Mouse (Mus musculus) kidney, adult 8-10 months (tissue): ENCODE measurements around the gene Arhgef10l.
"Not testable (repeated sequence)": the region's sequence is repeated elsewhere in the genome, so short reads cannot be mapped to it uniquely, and the experiment has no call there.

Experiments used
- DNase-seq, 2 experiments: peaks; one replicate each; pipeline ENCODE4 v3.0.0; 2022

Arhgef10l gene

DNA sequence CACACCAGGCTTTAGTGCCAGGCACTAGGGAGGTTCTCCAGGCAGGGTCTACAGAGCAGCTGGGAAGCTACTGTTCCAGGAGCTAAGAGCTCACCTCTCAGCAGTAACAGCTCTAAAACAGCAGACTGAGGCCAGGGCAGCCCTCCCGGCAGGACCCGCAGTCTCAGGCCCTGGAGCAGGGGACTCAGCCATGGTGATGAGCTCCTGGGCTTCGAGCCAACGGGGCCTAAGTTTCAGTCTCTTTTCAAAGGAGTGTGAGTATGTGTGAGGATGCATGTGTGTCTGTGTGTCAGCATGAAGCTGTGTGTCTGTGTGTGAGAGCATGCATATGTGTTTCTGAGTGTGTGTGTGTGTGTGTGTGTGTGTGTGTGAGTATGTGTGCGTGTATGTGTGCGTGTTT, 60.6 kb downstream of the Arhgef10l start:
- no peak for DNase-seq

DNA sequence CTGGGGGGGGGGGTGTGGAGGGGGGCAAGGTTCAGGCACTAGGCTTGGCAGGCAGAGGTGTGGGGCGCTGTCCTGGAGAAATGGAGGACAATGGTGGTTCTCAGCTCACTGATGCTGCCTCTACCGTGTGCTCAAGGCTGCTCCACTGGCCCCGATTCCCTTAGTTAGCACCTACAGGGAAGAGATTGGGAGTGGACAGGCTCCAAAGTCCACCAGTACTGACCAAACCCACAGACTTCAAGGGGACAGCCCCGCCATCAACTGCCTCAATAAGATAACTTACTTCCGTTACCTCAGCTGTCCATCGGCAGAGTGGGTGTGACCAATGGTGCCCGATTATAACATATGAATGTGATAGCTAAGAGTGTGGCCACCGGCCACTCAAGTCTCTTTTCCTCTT, 61.3 kb downstream of the Arhgef10l start:
- DNase-seq, result no peak

DNA sequence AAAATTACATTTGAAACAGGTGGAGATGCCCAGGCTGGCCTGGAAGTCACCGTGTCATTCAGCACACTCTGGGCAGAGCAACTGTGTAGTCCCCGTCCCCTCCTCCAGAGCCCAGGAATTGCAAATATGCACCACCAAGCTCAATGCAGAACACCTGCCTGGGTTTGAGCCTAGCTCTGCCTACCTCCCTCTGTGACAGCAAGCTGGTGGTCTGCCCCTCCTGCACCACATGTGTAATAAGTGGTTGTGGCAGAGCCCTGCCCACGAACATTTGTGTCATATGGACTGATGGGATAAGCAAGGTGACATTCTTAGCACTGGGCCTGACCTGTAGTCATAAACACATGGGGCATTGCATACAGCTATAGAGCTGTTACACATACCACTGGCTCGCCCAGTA, 63.8 kb downstream of the Arhgef10l start:
- no peak for DNase-seq

DNA sequence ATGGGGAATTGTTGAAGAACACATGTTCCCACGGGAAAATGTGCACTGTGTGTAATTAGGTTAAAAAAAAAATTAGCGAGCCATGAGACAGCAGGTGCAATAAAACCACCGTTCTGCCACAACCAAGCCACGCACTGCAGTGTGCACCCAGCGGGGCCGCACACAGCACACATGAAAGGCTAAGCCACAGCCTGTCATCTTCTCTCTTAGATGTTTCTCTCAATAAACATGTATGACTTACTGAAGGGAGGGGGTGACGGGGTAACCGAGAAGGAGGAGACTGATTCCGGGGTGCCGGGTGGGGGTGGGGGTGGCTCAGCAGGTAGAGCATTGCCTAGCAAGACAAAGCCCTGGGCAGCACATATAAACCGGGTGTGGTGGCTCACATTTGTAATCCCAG, 64.7 kb downstream of the Arhgef10l start:
- DNase-seq, result no peak

DNA sequence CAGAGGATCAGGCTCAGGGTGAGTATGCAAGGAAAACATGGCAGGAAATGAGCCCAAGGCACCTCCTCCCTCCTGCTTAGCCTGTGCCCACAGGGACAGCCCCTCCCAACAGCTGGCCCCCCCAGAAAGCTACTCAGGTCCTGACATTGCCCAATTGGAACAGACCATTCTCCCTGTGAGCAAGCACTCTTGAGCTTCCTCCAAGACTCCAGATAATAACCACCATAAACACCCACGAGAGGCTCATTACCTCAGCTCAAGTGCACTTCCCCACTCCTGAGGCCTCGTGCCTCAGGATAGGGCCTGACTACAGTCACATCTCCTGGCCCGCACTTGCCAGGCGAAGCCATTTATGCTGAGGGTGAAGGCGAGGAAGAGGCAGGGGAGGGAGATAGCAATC, 67.0 kb downstream of the Arhgef10l start:
- no peak for DNase-seq

DNA sequence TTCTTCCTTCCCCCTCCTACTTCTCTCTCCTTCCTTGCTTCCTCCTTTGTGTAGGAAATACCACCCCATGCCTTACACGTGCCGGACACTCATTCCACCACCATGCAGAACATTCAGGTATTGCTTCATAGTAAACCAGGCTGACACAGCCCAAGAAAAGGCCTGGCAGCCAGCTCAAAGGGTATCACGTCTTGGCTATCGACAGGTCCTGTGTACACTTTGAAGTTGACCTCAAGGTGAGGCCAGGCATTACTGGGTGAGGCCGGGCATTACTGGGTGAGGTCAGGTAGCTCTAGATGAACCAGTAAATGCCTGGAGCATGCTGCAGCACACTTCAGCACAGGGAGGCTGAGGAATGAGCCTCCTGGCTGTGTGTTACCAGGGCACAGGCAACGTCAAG, 67.9 kb downstream of the Arhgef10l start:
- no peak for DNase-seq

DNA sequence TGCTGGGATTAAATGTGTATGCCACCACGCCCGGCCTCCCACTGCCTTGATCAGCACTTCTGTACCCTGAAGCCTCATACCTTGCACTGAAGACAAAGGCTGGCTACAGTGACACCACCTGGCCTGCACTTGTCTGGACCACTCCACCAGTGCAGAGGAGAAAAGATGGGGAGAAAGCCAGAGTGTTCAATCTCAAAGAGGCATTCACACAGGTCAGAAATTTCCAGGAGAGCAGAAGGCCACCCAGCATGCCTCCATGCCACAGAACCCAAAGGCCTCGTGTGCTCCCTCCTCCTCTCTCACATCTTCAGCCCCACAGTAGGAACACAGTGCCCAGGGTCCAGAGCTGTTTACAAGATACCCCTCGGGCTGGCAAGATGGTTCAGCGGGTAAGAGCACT, 68.4 kb downstream of the Arhgef10l start:
- no peak for DNase-seq

DNA sequence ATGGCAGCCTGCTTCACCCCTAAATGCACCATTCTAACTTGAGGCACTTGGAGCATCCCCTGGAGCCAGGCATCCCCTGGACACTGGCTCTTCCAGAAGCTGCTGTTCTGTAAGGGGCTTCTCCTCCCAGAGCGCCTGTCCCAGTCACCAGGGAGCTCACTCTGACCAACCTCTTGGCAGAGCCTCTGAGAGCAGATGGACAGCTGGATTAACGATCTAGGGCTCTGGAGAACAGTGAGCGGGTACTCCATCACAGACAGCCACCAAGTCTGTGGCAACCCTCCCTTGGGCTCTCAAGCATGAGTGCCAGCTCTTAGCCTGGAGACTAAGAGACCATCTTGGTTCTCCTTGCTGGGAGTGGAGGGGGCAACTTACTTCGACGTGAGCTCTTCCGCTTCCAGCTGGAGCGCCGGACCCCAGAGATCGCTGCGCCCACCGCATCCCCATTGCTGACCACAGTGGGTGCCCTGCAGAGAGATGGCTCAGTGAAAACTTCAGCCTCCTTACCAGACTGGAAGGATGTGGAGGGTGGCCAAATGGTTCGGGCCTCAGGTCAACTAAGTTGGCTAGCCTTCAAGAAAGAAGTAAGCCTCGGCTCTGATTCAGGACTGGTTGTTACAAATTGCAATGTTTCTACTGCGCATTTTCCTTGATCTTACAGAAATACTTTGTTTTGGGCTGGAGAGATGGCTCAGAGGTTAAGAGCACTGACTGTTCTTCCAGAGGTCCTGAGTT, 71.9 kb downstream of the Arhgef10l start:
- no peak for DNase-seq

DNA sequence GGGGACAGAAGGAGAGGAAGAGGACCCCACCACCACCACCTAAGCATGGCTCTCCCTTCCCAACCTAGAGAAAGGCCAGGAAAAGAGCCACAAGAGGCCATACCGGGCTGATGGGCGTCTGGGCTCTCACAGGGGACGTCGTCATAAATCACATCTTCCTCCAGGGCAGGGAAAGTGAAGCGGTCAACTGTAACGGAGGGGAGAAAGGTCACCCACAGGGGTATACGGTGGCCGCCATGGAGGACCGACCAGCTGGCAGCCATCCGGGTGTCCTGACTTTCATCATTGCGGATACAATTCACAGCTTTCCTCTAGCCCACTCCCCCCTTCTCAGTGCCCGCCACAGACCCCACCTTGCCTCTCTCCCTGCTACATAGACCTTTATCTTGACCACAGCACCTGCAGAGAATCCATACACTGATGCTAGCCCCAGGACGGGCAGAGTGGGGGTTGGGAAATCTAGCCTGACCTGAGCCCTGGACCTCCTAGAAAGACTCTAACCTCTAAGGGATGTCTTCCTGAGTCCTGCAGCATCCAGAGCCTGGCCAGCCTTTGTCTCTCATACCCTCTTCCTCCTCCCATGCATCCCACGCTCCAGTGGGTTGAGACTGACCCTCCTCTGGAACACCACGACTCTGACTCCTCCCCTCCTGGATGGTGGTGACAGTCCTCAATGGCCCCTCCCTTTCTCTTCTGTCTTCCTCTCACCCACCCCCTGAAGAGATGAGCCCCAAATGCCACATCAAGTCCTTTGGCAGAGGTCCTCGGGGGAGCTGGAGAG, 72.6 kb downstream of the Arhgef10l start:
- DNase-seq, result no peak

DNA sequence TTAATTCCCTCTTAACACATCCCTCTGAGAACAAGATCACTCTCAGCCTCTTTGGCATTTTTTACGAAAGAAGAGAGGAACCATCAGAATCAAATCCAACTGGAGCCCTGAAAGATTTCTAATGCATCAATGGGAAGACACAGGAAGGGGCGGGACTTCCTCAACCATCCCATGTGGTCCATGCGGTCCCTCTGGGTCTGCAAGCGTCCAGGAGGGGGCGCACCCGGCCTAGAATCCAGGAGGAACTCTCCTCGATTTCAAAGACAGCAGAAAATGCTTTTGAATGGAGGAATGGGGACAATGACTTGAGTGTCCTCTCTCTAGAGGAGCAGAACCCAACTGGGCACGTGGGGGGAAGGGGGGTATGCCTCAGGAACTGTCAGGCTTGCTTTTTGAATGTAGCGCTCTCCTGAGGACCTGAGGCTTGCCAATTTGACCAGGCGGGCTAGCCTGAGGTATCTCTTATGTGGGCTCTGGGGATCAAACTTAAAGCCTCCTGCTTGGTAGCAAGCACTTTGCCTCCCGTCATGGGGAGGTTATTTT, 73.5 kb downstream of the Arhgef10l start:
- DNase-seq, result peak; percentile 64 to 87

DNA sequence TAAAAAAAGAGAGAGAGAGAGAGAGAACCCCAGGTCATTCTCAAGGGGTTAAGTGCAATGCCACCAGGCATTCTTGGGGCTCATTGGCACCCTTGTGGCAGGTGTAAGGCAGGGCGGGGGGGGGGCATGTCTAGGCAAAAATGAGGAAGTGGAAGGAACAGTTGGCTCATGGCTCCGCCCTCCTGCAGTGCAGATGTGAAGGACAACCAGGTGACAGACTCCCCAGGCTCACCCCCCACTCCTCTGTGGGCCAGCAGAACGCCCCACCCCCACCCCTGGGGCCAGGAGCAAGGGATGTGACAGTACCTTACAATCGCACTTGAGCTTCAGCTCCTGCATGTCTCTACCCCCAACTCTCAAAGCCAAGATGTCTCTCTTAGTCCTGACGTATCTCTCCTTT, 79.3 kb downstream of the Arhgef10l start:
- no peak for DNase-seq

DNA sequence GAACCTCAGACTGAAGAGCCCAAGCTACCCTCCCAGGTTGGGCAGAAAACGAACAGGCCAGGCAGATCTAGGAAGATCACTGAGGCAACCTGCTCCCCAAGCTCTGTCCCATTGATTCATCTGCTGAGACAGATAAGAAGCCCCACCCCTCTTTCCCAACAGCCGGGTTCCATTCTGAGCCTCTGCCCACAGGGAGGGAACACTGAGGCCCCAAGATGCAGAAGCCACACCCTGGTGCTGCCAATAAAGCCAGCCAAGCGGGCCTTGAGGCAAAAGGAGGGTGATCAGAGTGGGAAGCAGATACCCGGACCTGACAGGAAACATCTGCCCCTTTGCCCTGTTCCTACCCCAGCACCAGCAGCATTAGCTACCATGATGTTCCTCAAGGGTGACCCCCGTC, 81.6 kb downstream of the Arhgef10l start:
- DNase-seq, result no peak

DNA sequence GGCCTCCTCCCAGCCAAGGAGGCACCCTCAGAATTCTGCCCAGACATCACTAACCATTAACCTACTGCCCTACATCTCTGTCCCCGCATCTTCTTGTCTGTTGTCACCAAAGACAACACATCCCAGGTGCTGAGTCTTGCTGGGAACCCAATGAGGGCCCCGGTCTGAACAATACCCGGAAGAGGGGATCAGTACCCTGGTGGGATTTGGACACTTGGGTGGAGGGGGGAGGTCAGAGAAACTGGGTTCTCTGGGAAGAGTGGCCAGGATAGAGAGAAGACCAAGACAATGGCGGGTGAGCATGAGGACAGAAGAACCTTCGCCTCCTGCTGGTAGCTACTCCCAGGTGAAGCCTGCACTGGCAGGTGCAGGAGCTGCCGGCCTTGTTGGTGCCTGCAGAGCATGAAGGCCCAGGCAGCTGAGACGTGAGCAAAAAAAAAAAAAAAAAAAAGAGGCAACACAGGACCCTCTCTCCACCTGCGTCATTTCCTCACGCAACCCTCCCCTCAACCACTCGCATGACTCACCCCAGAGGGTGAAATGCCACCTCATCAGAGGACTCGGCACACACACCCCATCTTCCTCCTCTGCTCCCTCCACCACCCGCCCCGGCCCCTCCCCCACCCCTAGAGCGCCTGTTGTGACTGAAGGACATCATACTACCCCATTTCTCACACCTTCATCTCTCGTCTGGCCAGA, 83.3 kb downstream of the Arhgef10l start:
- no peak for DNase-seq

DNA sequence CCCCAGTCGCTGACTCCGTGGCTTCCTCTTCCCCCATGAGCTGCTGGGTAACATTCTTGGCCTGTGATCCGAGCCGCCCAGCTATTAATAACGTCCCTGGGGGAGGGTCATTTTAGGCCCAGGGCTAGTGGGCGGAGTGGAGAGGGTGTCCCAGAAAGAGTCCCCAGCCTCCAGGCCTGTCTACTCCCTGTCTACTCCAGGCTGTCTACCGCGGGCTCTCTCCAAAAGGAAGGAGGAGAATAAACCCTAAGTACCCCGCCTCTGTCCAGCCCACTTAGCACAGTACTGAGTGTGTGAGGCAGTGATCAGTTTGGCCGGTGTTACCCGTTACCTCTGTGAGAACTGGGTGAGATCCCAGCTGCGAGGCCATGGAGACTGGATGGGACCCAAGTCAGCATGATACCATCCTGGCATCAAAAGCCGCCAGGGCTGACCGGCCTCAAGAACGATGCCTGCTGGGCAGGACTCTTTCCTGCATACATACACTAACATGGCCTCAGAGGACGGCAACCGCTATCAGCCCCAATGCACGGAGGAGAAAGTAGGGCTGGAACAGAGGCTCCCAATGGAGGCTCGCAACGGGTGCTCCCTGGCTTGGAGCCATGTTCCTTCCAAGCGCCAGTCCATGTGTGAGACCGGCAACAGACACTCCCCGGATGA, 84.0 kb downstream of the Arhgef10l start:
- DNase-seq, result peak; percentile 18 to 23

DNA sequence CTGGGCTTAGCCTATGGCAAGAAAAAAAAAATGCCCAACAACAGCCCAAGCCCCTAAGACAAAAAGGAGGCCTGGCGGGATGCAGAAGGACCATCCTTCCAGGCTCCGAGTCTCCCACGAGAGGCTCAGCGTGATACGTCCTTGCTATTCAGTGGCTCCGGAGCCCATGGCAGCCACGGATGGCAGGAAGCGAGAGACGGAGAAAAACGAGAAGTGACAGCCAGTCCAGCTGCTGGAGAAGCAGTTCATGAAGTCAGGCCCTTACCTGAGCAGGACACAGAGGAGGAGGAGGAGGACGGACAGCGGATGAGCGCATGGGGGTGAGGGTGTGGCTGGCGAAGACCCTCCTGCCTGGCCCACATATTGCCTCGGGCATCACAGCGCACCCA, 84.5 kb downstream of the Arhgef10l start:
- no peak for DNase-seq

DNA sequence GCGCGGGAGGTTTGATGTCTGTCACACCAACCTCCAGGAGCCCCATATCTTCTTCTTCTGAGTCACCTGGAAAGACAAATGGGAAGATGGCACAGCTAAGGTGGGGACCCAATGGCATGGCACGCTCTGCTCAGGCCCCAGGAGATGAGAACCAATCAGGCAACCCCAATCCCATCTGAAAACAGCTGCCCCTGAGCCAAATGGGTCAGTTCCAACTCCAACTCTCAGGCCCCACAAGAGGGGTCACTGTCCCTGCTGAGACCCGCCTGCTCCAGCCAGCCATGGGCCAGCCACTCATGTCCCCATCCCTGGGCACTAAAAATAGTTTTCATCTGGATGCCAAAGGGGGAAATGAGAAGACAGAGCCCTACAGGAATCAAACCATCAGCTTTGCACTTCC, 84.9 kb downstream of the Arhgef10l start:
- DNase-seq, result no peak

DNA sequence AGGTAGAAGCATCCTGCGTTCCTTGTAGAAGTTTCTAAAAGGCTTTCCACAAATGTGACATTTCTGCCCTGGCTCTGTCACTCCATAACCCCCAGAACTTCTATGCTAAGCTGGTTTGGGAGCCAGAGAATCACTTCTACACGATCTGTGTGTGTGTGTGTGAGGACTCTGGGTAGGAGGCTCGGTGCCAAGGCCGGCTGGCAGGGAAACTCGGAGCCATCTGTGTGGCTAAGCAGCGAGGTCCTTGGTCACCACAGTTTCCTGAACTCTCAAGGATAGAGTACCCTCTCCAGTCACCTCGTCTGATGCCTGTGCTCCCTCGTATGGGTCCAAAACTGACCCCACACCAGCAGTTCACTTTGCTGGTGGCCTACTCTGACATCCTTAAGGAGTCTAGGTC, 86.2 kb downstream of the Arhgef10l start:
- DNase-seq, result no peak

DNA sequence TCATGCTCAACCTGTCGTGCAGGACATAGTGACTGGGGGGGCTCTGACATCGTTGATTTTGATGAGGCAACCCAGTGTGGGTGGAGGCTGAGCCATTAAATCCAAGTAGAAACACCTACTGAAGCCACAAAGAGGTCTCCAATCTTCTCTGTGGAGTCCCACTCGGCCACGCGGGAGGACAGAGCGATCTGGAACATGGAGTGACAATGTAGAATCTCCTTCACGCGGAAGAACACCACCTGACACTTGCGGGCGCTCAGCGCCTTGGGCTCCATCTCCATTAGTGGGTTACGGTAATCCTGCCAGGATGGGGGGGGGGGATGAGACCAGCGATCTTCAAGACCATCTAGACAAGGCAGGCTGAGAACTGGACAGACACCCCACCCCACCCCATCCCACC, 86.7 kb downstream of the Arhgef10l start:
- DNase-seq, result no peak

DNA sequence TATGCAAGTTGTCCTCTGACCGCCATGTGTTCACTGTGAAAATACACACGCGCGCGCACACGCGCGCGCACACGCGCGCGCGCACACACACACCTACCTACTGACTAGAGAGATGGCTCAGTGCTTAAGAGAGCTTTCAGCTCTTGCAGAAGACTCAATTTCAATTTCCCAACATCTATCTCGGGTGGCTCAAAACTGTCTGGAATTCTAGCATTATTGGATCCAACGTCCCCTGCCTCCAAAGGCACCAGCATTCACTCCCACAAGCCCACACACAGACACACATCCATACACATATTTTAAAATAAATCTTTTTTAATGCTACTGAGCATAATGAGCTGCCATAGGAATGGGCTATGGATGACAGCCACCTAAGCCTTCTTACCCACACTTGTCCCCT, 89.2 kb downstream of the Arhgef10l start:
- DNase-seq, result no peak

DNA sequence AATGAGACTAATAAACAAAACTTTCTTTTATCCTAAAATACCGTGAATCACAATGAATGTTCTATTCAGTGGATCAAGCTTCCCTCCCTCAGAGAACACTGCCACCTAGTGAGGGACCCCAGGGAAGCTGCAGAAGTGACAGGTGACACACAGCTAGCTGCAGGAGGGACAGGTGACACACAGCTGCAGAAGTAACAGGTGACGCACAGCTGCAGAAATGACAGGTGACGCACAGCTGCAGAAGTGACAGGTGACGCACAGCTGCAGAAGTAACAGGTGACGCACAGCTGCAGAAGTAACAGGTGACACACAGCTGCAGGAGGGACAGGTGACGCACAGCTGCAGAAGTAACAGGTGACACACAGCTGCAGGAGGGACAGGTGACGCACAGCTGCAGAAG, 90.9 kb downstream of the Arhgef10l start:
- DNase-seq, result not testable (repeated sequence)

DNA sequence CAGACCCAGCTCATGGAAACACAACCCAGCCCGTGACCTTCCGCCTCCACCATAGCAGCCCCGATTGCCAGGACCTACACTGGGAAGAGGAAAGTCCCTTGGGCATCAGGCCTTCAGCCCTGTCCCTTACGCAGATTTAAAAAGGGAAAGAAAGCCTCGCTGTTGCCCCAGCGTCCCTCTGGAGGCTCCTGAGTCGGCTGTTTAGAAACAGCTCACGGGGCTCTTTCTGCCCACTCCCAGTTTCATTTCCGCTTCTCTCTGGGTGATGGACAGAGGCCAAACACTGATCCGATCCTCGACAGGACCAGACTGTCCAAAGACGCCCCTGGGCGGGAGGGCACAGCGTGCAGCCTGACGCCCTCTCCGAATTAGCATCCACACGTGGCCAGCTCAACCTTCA, 93.4 kb downstream of the Arhgef10l start:
- DNase-seq, result no peak

DNA sequence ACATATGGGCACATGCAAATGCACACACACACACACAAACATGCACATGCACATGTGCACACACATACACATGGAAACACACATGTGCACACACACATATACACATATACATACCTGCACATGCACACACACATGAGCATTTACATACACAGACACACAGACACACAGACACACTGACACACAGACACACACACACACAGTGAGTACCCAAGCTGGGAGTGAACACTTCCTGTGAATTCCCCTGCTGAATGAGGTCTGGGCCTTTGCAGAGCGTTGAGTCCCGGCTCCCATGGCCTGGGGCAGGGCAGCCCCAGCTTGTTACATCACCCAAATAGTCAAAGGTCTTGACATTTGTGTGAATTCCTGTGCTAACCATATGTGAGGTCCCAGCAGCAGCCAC, 96.4 kb downstream of the Arhgef10l start:
- DNase-seq, result no peak

DNA sequence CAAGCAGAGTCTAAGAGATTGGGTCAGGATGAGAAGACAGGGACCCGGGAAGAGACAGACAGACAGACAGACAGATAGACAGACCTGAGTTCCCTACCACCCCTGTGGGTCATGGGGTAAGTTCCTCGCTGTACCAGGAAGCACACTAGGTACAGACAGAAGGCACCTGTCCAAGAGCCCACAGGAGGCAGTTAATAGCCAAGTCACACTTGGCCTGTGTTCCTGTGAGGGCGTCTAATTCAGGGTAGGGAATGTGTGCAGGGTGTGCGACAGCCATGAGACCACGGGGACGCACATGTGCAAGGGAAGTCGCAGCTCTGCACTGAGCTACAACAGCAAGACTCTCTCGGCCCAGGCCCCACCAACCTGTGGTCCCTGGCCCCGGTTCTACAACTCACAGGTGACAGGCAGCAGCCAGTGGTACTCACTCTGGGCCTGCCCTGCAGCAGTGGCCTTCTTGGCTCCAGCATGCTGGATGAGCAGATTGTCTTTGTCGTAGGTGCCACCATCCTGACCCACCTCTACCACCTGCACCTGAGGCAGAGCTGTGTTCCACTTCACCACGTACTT, 97.8 kb downstream of the Arhgef10l start:
- no peak for DNase-seq
